Mouse (Mus musculus) bone marrow, adult 2 months (tissue): Measurements from ENCODE around the gene Dtnb.

ENCODE experiments used
- CTCF ChIP-seq: fragments of 200-500 bp; IDR thresholded peaks from 2 replicates; pipeline ENCODE4 v1.5.1; 2011; ENCODE audit warnings: low read length, control low read depth; ENCODE audit not compliant: control insufficient read depth, insufficient read depth
- POLR2A ChIP-seq: fragments of 200-500 bp; IDR thresholded peaks from 2 replicates; pipeline ENCODE4 v1.6.1; 2011; ENCODE audit warnings: low read depth, mild to moderate bottlenecking, control low read depth, low read length, borderline replicate concordance; ENCODE audit not compliant: control insufficient read depth

DNA sequence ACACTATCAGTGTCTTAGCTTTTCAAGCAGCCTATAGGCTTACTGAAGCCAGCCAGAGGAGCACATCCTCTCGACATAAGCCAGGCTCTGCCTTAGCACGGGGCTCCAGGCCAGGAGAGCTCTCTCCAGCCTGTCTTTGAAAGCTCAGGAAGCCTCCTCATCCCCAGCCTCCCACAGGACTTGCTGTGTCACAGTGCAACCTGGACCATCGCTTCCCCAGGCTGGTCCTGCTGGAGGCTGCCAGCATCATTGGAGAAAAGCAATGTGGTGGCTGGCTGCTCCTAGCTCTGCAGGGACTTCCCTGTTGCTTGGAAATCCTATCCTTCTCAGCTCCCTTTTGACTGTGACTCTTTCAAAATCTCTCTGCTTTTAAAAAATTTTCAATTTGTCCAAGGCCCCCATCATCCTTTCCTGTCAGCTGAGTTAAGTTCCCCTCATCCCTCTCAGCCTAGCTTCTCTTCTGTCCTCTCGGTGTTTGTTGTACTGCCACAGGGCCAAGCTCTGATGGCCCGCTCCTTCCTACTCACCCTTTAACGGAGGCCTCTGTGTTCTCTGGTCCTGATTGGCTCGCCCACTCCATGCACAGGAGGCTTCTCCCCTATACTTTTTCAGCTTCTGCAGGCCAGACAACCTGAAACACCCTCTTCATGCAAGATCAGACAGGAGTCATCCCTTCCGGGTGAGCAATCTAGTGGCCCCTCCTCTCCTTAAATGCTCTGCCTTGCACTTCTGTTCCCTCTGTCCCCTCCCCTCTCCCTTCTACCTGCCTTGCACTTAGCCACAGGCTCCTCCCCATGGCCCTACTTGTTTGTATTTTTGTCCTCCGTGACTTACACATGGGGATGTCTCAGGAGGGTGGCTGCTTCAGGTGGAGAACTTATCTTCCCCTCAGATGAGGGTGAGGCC is 14.5 kb upstream of the Dtnb start:
- TF ChIP-seq CTCF (no peak), POLR2A (no peak)
